Mouse (Mus musculus) cerebellum, adult 9-11 months (tissue): Measurements from ENCODE around the gene Cacna1c.

Source experiments
- DNase-seq: peaks from one replicate; pipeline ENCODE4 v3.0.0; 2022

Gene Cacna1c

DNA sequence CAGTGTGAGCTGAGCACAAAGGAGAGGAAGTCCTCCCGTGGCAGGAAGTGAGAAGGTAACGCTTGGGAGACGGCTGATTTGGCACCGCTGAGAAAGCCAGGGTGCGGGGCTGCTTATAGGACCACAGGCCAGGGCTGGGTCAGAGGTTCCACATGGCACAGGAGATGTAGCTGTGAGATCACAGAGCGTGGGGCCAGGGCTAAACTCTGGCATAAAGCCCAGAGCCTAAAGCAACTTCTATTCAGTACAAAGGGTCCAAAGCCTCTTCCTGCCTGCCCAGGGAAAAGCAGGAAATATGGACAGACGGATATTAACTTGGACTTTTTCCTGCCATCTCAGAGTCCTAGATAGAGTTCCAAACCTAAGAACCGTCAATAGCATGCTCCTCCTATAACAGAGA is 107.8 kb downstream of the Cacna1c start:
- DNase-seq, result no peak

DNA sequence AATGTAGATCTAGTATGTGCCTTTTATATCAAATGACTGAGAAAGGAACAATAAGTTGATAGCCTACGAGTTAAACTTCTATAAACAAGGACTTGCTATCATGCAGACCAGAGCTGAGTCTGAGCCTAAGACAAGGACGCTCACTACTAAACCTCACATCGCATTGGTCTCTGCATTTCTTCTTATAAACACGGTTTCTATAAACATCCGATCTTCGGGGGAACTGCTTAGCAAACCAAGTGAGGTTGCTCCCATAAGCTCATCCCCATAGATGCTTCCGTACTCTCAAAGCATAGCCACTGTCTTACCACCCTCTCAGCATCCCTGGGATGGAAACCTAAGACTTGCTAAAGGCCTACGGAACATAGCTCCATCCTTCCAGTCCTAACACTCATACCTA is 108.3 kb downstream of the Cacna1c start:
- DNase-seq, result no peak

DNA sequence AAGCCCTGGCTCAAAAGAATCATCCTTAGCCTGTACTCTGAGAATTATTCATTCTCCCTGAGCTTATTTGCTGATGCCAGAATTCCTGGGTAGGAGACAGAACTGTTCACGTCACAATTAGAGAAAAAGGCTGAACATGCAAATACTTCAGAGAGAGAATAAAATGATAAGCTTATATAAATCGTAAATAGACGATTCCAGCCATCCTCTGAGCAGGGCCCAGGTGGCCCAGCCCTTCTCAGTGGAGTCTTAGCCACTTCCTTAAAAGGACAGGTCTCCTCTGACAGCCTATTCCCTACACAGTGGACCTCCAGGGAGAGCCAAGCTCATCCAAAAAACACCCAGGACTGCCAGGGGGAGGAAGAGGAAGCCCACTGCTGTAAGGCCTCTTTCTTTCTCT is 110.4 kb downstream of the Cacna1c start:
- no peak for DNase-seq

DNA sequence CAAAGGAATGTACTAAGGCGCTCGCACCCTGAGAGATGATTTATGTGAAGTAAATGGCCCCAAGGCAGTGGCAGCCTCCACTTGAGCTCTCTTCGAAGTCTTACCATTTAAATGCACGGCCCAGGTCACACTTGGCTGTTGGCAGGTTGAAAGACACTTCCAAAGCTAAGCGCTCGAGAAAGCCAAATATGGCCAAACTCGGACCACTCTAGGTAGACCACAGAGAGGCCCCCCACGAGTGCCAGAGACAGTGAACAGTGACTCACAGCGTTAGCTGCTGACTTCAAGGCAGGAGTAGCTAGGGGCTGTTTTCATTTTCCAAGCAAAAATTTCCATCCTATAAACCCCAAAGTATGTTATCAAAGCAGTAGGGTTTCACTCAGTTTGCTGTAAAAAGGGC is 111.7 kb downstream of the Cacna1c start:
- no peak for DNase-seq

DNA sequence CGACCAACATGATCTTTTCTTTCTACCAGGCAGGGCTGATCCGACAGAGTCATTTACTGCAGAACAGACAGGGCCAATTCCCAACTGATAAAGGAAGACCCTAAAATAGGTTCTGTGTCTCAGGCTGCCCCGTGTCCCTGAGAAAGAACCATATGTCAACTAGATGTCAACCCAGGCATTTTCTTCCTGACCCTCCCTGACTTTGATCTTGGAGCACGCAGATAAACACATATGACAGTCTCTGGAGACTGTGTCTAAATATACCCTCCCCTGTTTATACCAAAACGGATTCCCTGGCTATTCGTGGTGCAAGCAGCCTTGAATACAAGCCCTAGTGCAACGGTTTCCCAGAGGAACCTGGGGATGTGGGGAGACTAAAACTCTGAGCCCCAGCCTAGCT is 112.7 kb downstream of the Cacna1c start:
- no peak for DNase-seq

DNA sequence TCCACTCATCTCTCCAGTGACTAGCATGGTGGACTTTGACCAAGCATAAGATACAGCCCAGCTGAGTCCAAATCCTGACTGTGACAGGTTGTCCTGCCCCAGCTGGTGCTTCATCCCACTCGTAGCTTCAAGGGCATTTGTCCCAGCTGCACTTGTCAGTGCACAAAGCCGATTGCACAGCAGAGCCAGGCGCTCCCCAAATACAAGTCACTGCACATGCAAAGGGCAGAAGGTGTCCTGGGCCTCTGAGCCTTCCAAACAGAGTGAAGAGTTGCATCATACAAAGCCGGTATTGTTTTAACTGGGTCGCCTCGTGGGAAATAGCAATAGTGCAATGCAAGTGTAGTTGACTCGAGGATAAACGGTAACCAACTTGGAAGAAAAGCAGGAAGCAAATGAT is 113.6 kb downstream of the Cacna1c start:
- no peak for DNase-seq

DNA sequence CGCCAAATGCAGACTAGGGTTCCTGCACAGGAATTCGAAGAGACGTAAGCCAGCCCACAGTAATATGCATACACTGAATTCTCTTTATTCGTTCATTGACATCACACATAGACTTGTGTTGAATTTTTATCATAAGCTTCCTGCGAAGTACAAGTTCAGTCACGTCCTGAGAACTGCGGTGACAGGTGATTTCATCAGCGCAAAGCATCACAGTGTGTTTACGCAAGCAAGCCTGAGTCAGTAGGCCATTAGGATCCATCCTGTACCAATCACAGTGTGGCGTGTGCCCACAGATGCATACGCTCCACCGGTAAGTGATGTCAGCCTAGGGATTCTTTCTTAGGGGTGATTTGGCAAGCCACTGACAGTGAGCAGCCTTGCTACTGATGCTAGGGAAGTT is 114.6 kb downstream of the Cacna1c start:
- DNase-seq, result no peak

DNA sequence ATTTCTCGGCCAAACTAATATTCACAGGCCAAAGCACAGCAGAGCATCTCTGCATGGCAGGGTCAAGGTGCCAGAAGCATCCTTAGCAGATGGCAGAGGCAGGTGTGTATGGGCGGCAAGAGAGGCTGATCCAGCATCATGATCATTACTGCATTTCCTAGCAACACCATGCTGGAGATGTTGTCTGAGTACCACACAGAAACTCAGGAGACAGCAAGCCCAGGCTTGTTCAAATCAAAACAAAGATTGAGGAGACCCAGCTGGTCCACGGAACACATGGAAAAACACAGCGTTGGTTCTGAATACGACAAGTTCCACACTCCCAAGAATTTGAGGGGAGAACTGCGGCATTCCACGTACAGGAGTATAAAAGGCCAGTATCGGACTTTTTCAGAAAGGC is 116.6 kb downstream of the Cacna1c start:
- DNase-seq, result peak; percentile 88

DNA sequence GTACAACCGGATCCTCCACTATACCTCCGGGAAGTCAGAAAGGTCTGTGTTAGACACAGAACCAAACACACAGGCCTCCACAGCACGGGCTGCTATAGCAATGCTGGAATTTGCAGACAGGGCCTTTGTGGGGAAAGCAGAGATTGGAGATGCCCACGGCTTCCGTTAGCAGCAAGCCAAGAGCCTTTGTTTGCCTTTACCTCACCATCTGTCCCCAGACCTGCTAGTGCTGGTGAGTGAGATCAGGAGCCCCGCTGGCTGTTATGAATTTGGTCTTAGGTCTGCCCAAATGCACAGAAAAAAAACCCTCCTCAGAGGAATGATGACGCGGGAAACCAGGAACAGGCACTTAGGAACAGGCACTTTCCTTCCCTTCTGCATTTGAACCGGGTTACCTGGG is 117.3 kb downstream of the Cacna1c start:
- DNase-seq, result peak; percentile 93

DNA sequence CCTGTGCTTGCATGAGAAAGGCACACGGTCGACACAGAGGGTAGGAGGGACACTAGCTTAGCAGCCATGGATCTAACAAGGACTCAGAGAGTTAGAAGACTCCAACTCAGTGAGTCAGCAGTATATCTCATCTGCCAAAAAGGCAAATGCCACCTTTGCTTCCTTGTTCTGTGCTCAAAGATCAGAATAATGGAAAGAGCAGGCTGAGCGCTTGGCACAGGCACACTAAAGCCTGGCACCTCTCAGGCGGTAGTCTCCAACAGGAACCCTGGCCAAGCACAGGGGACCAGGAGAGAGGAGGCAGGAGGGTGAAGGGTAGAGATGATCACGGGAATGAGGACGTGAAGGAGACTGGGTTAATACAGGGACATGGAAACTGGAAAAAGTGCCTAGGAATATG is 119.0 kb downstream of the Cacna1c start:
- DNase-seq, result peak; percentile 94

DNA sequence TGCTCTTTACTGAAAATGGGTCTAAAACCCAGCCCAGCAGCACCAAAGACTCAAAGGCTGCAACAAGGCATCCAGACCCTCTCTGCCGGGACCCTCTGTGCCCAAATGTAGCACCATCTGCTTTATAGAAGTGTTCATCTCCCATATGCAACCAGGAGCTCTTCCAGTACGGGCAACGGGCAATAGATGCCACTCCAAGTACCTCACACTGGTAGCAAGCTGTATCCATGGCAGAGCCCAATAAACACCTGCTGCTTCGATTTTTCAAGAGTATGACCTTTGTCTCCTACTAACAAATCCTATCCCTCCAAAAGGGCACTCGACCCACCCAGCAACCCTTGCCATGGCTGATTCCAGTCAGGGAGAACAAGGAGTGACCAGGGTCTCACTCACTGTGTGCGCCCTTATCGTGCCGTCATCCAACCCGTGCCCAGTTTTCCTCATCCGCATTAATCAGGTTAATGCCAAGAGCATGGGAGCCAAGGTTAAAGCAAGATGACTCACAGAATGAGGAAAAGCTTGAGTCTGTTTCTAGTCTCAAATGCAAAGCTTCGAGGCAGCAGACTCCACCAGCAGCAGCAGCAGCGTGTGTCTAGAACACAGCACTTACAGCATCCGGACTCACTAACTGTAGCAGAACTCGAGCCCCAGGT is 122.7 kb downstream of the Cacna1c start:
- no peak for DNase-seq

DNA sequence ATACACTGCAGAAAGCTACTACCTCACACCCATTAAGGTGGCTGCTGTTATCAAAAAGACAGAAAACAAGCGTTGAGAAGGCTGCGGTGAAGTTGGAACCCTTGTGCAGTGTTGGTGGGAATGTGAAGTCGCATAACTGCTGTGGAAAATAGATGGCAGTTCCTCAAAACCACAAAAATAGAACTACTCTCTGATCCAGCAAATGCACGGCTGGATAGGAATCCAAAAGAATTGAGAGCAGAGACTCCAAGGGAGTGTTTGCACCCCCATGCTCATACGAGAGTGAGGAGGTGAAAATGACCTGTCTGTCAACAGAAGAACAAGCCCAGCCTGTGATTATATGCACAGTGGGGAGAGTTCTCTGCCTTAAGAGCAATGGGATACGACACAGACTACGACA is 123.4 kb downstream of the Cacna1c start:
- no peak for DNase-seq

DNA sequence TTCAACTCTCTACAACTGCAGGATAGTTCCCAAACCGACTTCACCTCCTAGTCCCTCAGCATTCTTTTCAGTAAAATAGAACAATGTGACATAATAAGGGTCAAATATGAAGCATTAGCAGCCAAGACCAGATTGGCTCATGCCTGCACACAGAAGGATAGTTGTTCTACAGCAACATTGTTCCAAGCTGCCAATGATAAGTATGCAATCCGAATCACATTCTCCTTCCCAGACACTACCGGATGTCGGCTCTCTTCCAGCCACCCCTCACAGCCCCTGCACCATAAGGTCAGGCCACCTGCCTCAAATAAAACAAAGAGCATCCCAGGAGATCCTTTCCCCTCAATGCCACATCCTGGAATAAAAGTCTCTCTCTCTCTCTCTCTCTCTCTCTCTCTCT is 125.4 kb downstream of the Cacna1c start:
- peak; percentile 65 for DNase-seq

DNA sequence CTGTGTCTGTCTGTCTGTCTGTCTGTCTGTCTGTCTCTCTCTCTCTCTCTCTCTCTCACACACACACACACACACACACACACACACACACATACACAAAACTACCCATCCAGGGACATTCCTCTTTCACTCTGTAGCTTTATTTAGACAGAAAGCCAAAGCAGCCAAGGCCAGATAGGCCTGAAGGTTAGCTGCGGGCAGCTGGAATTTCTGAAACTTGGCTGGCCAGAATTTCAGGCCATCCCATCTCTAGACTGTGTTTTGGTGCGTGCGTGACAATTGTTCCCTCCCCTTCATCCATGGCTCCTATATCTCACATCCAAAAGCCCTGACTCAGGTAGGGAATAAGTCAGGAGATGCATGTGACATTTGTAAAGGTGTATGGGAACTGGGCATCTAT is 125.9 kb downstream of the Cacna1c start:
- DNase-seq, result no peak

DNA sequence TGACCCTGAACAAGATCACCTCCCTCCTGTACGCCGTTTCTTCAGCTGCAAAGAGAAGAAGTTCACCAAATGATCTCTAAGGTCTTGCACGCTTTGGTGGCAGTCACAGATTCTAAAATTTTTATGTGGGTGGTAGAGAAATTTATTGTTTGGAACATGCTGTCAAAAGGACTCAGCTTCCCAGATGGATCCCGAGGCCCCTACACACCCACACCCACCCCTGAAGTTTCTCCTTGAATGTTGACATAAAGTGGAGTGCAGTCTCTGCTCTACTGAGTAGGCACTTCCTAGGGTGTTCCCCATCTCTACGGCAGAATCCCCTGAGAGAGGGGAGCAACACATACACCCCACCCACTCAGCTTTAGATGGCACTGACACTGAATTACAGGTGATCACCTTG is 127.1 kb downstream of the Cacna1c start:
- no peak for DNase-seq

DNA sequence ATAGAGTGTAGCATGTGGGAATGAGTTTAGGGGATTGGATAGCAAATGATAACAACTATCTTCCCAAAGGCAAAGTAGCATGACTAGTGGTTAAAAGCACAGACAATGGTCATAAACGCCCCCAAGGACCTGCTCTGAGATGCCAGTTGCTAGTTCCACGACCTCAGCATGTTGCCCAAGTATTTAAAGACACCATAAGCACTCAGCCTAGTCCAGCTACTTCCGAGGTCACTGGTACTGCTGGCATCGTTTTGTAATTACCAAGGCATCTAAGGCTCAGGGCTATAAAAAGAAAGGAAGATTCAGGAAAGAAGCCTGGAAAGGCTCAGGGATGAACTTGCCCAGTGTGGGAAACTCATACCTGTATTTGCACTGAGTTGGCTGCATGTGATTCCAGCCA is 127.6 kb downstream of the Cacna1c start:
- no peak for DNase-seq

DNA sequence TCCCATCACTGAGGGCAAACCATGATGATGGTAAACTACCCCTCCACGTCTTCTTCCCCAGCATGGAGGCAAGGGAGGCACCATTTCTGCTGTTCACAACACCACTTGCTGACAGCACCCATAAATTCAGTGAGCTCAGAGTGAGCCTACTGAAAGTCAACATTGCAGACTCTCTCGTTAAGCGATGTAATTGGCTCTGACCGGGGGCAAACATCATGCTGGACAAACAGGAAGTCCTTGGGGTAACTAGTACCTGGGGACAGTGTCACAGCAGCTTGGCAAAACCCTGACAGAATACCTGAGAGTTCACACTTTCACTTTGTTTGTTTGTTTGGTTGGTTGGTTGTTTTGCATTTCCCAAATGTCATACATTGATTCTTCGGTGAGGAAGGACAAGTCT is 131.3 kb downstream of the Cacna1c start:
- DNase-seq, result no peak

DNA sequence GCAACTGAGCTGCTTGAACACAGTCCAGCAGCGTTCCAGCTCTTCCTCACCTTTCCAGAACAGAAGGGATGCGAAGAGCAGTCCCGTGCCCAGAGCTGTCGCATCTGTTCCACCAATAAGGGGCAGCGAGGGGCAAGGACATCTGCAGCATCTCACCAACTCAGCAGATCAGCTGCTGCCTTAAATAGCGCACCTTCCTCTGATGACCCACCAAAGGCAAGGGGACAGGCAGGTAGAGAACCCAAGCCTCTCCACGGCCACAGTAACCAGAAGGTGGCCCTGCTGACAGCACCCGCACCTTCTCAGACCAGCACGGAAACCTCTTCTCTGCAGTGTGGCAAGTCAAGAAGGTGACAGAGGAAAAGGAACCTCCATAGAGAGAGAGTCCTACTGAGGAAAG is 131.8 kb downstream of the Cacna1c start:
- no peak for DNase-seq

DNA sequence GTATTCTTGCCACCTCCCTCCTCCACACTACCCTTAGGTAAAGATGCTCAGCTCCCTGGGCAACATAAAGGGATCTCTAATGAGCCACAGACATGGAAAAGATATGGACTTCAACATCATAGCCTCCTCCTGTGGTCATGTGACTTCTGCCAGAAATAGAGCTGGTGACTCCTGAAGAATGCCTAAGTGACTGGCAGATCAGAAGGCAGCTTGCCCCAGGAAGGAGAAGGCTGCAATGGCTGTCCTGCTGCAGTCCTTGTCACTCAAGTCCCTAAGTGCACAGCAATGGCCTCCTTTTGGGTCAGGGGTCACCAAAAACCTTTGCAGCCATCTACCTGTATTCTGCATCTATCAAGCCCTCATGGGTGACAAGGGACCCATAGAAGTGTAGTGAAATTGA is 133.5 kb downstream of the Cacna1c start:
- DNase-seq, result no peak

DNA sequence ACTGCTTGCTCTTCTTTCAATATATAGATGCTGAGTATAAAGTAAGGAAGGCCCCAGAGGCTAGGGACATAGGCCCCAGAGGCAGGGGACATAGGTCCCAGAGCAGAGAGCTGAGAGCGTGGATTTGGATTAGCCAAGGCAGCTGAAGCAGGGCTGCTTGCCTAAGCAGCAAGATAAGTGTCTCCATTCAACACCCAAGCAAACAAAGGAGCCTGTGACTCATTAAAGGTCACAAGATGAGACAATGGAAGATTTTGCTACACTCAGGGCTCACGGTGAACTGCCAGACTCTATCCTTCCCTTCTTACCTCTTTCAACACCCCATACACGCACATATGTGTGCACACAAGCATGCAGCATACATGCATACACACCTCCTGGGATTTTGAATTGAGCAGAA is 137.3 kb downstream of the Cacna1c start:
- no peak for DNase-seq

DNA sequence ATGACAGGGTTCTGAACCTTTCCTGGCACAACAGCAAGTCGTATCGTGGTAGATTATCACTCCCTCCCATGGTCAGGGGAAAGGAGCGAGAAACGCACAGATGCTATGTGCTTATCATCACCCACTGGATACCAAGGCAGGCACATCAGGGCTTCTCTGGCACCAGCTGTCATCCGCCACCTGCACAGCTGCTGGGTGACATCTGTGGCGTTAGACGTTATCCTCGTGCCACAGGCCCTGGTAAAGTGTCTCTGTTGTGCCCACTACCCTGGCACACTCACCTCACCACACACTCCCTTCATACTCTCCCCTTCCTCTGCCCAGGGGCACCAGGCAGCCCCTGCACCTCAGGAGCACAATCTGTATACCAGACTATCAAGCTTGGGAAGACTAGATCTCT is 137.8 kb downstream of the Cacna1c start:
- DNase-seq, result no peak

DNA sequence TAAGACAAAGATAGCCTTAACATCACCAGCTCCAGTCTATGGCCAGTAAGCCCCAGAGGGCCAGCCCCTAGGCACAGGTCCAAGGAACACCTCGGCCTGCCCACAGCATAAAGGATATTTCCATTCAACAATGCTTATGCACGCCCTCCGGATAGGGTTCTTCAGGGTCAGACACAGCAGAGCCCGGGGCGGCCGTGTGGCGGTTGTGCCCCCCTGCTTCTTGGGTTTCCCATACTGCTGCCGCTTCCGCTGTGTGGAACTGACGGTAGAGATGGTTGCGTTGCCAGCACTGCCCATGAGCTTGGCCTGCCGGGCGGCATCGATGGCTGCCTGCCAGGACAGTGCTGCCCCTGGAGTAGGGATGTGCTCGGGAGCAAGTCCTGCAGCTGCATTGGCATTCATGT is 139.1 kb downstream of the Cacna1c start:
- peak; percentile 63 for DNase-seq

DNA sequence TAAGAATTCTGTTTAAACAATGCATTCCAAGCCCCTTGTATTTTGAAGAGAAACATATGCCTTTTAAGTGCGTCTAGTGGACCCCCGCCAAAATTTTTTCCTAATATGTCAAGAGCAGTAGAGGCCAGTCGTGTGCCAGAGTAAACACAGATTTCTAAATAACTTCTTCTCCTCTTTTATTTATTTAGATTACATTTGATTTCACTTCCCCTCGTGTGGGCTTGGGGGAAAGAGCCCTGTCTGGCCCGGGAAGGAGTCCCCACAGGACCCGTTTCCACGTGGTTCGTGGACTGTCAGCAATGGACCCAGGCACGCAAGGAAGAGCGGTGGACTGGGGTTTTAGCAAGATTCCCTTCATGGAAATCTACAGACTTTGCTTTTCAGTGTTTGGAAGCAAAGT is 143.4 kb downstream of the Cacna1c start:
- DNase-seq, result no peak

DNA sequence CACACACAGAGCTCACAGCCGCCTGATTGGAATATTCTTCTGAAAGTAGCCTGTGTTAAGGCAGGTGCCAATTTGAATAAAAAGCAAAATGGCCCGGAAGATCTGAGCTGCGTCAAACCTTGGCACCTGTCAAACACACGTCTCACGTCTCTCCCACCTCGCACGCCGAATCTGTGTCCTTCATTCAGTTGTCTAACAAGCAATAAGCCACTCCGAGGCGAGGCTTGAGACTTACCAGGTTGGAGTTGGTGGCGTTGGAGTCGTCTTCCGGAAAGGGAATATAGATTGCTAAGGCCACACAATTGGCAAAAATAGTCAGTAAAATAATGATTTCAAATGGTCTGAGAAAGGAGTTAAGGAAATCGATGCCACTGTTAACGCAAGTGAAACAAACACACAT is 143.9 kb downstream of the Cacna1c start:
- no peak for DNase-seq

DNA sequence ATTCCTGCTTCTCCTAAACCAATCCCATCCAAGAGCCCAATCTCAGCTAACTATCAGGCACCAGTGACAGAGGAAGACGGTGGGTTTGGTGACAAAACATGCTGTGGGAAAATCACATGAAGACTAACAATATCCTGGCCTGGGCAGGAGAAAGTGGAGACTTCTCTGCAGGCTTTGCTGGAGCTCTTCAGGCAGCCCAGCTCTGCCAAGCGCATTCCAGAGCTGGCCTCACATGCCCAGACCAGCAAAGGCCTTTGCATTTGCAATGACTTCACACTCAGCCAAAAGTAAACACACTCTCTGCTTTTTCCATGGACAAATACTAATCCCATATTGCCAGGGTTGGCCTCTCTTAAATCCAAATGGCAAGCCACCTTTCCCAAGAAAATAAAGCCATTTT is 144.5 kb downstream of the Cacna1c start:
- DNase-seq, result no peak

DNA sequence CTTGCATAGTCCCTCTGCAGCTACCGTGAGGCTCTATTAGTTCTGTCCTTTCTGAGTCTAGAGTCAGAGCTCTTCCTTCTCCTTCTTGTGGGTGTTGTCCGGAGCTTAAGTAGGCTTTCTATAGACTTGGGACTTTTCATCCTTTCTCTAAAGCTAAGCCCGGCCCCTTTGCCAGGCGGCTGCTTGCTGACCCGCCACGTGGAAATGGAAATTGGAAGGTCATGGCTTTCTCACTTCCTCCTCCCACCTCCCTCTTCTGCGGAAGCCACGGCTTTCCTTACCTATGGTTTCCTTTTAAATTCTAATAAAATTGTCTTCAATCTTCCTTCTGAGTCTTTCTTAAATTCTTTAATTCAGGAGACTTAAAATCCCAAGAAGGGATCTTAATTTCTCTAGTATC is 148.9 kb downstream of the Cacna1c start:
- DNase-seq, result no peak
